Mouse (Mus musculus) olfactory bulb, adult 2 months (tissue): ENCODE measurements at regions not wholly inside any gene's neighbourhood (a gene's known extent, or its start where the extent isn't known, plus 50 kb on each side); places are given as distances from the start of the nearest gene placed in this dataset.

Experiments used
- CTCF ChIP-seq: fragments of 200-500 bp; IDR thresholded peaks from 2 replicates; pipeline ENCODE4 v1.5.1; 2012; ENCODE audit warnings: low read depth, mild to moderate bottlenecking, low read length, moderate library complexity; ENCODE audit not compliant: insufficient read depth
- POLR2A ChIP-seq: fragments of 200-500 bp; IDR thresholded peaks from 2 replicates; pipeline ENCODE4 v1.6.1; 2012; ENCODE audit warnings: mild to moderate bottlenecking, low read depth, low read length, moderate library complexity; ENCODE audit not compliant: insufficient read depth

- TF ChIP-seq POLR2A = no peak
- TF ChIP-seq CTCF = no peak
Measured at GRCm38 (mm10) chr4:153604695-153605485, 122.3 kb upstream of the Ajap1 start.
